Mouse (Mus musculus) stomach, embryonic 16.5 days (tissue): ENCODE data around the gene Npr2. TPM values are rescaled to one million over a fixed set of nuclear protein-coding genes. Genes with fewer than 3 reads are reported as not detected.

ENCODE experiments used
- ATAC-seq: fragments of 200-750 bp; cut with Nextera tagmentation; 2 replicates; pipeline ENCODE4 v1.8.0; 2017; ENCODE audit warnings: moderate number of reproducible peaks, moderate TSS enrichment; ENCODE audit not compliant: insufficient read depth, low FRiP score
- H3K27ac ChIP-seq: fragments of 300-500 bp; sonication (generic); 2 replicates; pipeline ENCODE4 v1.5.1; 2014; ENCODE audit warnings: low read length
- H3K27me3 ChIP-seq: fragments of 300-500 bp; sonication (generic); 2 replicates; pipeline ENCODE4 v1.6.1; 2014; ENCODE audit warnings: low read length, control low read depth, mixed read lengths; ENCODE audit not compliant: control insufficient read depth, insufficient read depth
- H3K36me3 ChIP-seq: fragments of 300-500 bp; sonication (generic); 2 replicates; pipeline ENCODE4 v1.6.1; 2014; ENCODE audit warnings: low read length; ENCODE audit not compliant: control insufficient read depth, insufficient read depth
- H3K4me1 ChIP-seq: fragments of 300-500 bp; sonication (generic); 2 replicates; pipeline ENCODE4 v1.6.1; 2014; ENCODE audit warnings: low read length, control low read depth, mixed read lengths; ENCODE audit not compliant: control insufficient read depth, insufficient read depth
- H3K4me2 ChIP-seq: fragments of 300-500 bp; sonication (generic); 2 replicates; pipeline ENCODE4 v1.6.1; 2014; ENCODE audit warnings: low read depth, low read length, mixed read lengths
- H3K4me3 ChIP-seq: fragments of 300-500 bp; sonication (generic); replicated peaks from 2 replicates; pipeline ENCODE4 v1.5.1; 2014; ENCODE audit warnings: mild to moderate bottlenecking, low read length
- H3K9ac ChIP-seq: fragments of 300-500 bp; sonication (generic); 2 replicates; pipeline ENCODE4 v1.6.1; 2014; ENCODE audit warnings: low read length
- H3K9me3 ChIP-seq: fragments of 300-500 bp; sonication (generic); replicated peaks from 2 replicates; pipeline ENCODE4 v1.6.1; 2016; ENCODE audit warnings: low read length, control low read depth; ENCODE audit not compliant: control insufficient read depth
- WGBS: fragments of 180-500 bp; shearing (Covaris S2); extraction: QIAGEN DNeasy Blood & Tissue Kit; methylation state at CpG from one replicate; pipeline ENCODE4 v1.1.7; 2014; 5-methylcytosine and 5-hydroxymethylcytosine counted together
- polyA plus RNA-seq: library from polyadenylated mRNA; unstranded; fragments of >200 nt; fragmentation: Nextera tagmentation; extraction: Ambion mirVana; gene quantifications from 2 replicates; pipeline ENCODE4 v1.2.1, GENCODE M21; 2015

The Npr2 gene
- polyA plus RNA-seq, 1 experiment from 2014 or later = 8.9 TPM

- H3K9me3 ChIP-seq = no peaks in the 10 kb centered on the region
- WGBS = 1% methylated on average over 34 of the region's 34 CpGs
- H3K27me3 ChIP-seq = no peaks in the 10 kb centered on the region
- H3K9ac ChIP-seq = peak within 1 kb of the TSS; percentile 98
- peak; percentile 95 for ATAC-seq
- H3K4me2 ChIP-seq = peak within 1 kb of the TSS; percentile 81
- peaks cover 4% of the 10 kb centered on the region for H3K4me1 ChIP-seq
- H3K4me3 ChIP-seq = peak within 1 kb of the TSS; percentile 87
- no peaks in the 10 kb centered on the region for H3K36me3 ChIP-seq
- peak within 1 kb of the TSS; percentile 89 for H3K27ac ChIP-seq
These were observed 24.8 kb downstream of the Npr2 start, which contains the start of gene Hint2 for GRCm38 (mm10) chr4:43656339-43657109. Hint2 (minus strand) TSS chr4:43656466.

GRCm38 (mm10) chr4:43657146-43657545 is 25.4 kb downstream of the Npr2 start:
- H3K4me2 ChIP-seq = peak overlapping the region; percentile 46
- no peak overlapping the region for H3K27ac ChIP-seq
- no peak overlapping the region for H3K9ac ChIP-seq
- H3K9me3 ChIP-seq = no peaks in the 10 kb centered on the region
- no peaks in the 10 kb centered on the region for H3K36me3 ChIP-seq
- H3K27me3 ChIP-seq = no peaks in the 10 kb centered on the region
- peaks cover 4% of the 10 kb centered on the region for H3K4me1 ChIP-seq
- H3K4me3 ChIP-seq = peak overlapping the region; percentile 87
- WGBS = 64% methylated on average over 4 of the region's 4 CpGs
- no peak for ATAC-seq

GRCm38 (mm10) chr4:43666412-43666811 is 34.7 kb downstream of the Npr2 start:
- H3K9ac ChIP-seq = no peak overlapping the region
- no peak overlapping the region for H3K4me3 ChIP-seq
- peaks cover 13% of the 10 kb centered on the region; the same call in 1 of the 2 replicates for H3K4me1 ChIP-seq
- no peak overlapping the region for H3K4me2 ChIP-seq
- H3K27me3 ChIP-seq = peaks cover 17% of the 10 kb centered on the region
- ATAC-seq = no peak
- no peaks in the 10 kb centered on the region for H3K36me3 ChIP-seq
- no peak overlapping the region for H3K27ac ChIP-seq
- WGBS = 17% methylated on average over 4 of the region's 4 CpGs
- H3K9me3 ChIP-seq = no peaks in the 10 kb centered on the region

- peak within 1 kb of the TSS; percentile 80 for H3K4me3 ChIP-seq
- peak within 1 kb of the TSS; percentile 89 for H3K4me2 ChIP-seq
- H3K36me3 ChIP-seq = no peaks in the 10 kb centered on the region
- peak; percentile 94 for ATAC-seq
- peak within 1 kb of the TSS; percentile 57 for H3K27ac ChIP-seq
- peaks cover 4% of the 10 kb centered on the region; the same call in 1 of the 2 replicates for H3K27me3 ChIP-seq
- peaks cover 13% of the 10 kb centered on the region for H3K4me1 ChIP-seq
- peak within 1 kb of the TSS; percentile 94 for H3K9ac ChIP-seq
- 1% methylated on average over 41 of the region's 41 CpGs for WGBS
- H3K9me3 ChIP-seq = no peaks in the 10 kb centered on the region
These were observed 37.2 kb downstream of the Npr2 start, which contains the start of the genes Tmem8b and Fam221b for GRCm38 (mm10) chr4:43668782-43669427. Tmem8b (plus strand) TSS chr4:43668971. Fam221b (minus strand) TSS chr4:43669145.

- peak overlapping the region; percentile 89 for H3K4me2 ChIP-seq
- peak overlapping the region; percentile 57 for H3K27ac ChIP-seq
- under 1% methylated on average over 24 of the region's 25 CpGs for WGBS
- H3K36me3 ChIP-seq = no peaks in the 10 kb centered on the region
- no peaks in the 10 kb centered on the region for H3K9me3 ChIP-seq
- H3K9ac ChIP-seq = peak overlapping the region; percentile 94
- H3K4me3 ChIP-seq = peak overlapping the region; percentile 80
- H3K27me3 ChIP-seq = peaks cover 4% of the 10 kb centered on the region; the same call in 1 of the 2 replicates
- peaks cover 13% of the 10 kb centered on the region for H3K4me1 ChIP-seq
- peak; percentile 82 for ATAC-seq
These were observed 37.7 kb downstream of the Npr2 start for GRCm38 (mm10) chr4:43669428-43669794.

- Histone ChIP-seq H3K4me3 (no peak overlapping the region), H3K4me2 (no peak overlapping the region), H3K27me3 (no peaks in the 10 kb centered on the region), H3K4me1 (peaks cover 13% of the 10 kb centered on the region), H3K36me3 (no peaks in the 10 kb centered on the region), H3K9ac (no peak overlapping the region), H3K9me3 (no peaks in the 10 kb centered on the region), H3K27ac (no peak overlapping the region)
- WGBS = 12% methylated on average over 2 of the region's 2 CpGs
- no peak for ATAC-seq
These were observed 40.3 kb downstream of the Npr2 start for GRCm38 (mm10) chr4:43672070-43672469.

- H3K9me3 ChIP-seq = no peaks in the 10 kb centered on the region
- H3K4me1 ChIP-seq = peaks cover 11% of the 10 kb centered on the region
- 80% methylated on average over 8 of the region's 8 CpGs for WGBS
These were observed 42.0 kb downstream of the Npr2 start for GRCm38 (mm10) chr4:43673703-43674102.

GRCm38 (mm10) chr4:43674974-43675373 is 43.2 kb downstream of the Npr2 start:
- no peak overlapping the region for H3K27ac ChIP-seq
- H3K4me3 ChIP-seq = no peak overlapping the region
- no peaks in the 10 kb centered on the region for H3K27me3 ChIP-seq
- no peak overlapping the region for H3K4me2 ChIP-seq
- ATAC-seq = no peak
- H3K36me3 ChIP-seq = no peaks in the 10 kb centered on the region
- 59% methylated on average over 5 of the region's 5 CpGs for WGBS
- H3K9me3 ChIP-seq = no peaks in the 10 kb centered on the region
- H3K9ac ChIP-seq = no peak overlapping the region
- H3K4me1 ChIP-seq = peaks cover 5% of the 10 kb centered on the region

More at GRCm38 (mm10) chr4:43673703-43674102, 42.0 kb downstream of the Npr2 start:
- no peak for ATAC-seq
- no peak overlapping the region for H3K27ac ChIP-seq
- no peaks in the 10 kb centered on the region for H3K36me3 ChIP-seq
- H3K27me3 ChIP-seq = no peaks in the 10 kb centered on the region
- no peak overlapping the region for H3K4me3 ChIP-seq
- no peak overlapping the region for H3K4me2 ChIP-seq
- no peak overlapping the region for H3K9ac ChIP-seq

GRCm38 (mm10) chr4:43675608-43676007 is 43.9 kb downstream of the Npr2 start:
- no peaks in the 10 kb centered on the region for H3K9me3 ChIP-seq
- H3K27ac ChIP-seq = no peak overlapping the region
- H3K4me2 ChIP-seq = no peak overlapping the region
- H3K36me3 ChIP-seq = no peaks in the 10 kb centered on the region
- H3K4me3 ChIP-seq = no peak overlapping the region
- H3K9ac ChIP-seq = no peak overlapping the region
- H3K27me3 ChIP-seq = no peaks in the 10 kb centered on the region
- ATAC-seq = no peak; the same call in 1 of the 2 replicates
- 57% methylated on average over 4 of the region's 4 CpGs for WGBS
- peaks cover 2% of the 10 kb centered on the region; the same call in 1 of the 2 replicates for H3K4me1 ChIP-seq
